Mouse (Mus musculus) common myeloid progenitor, adult 5-6 weeks (primary cell): Measurements from ENCODE around the gene Kalrn. TPM values are rescaled to one million over a fixed set of nuclear protein-coding genes. Genes with fewer than 3 reads are reported as not detected.
A peak's percentile ranks its signal among the peaks of the same experiment; 100 is the strongest.

Experiments used
- ATAC-seq: replicated peaks from 2 replicates; pipeline ENCODE4 v1.8.0; 2016; ENCODE audit warnings: low read depth, mild to moderate bottlenecking, moderate TSS enrichment, inconsistent platforms; ENCODE audit not compliant: poor library complexity, severe bottlenecking
- total RNA-seq: library from RNA; stranded (forward); fragments of 200-1000, 187-1606 nt; gene quantifications from 2 replicates; pipeline ENCODE4 v1.2.3, GENCODE M21; 2017

The Kalrn gene
- total RNA-seq, 1 experiment from 2014 or later = 7.3 TPM

- no peak for ATAC-seq
Observed at GRCm38 (mm10) chr16:34324735-34325134, 248.6 kb downstream of the Kalrn start.

GRCm38 (mm10) chr16:34323496-34323895 is 249.8 kb downstream of the Kalrn start:
- ATAC-seq = no peak

GRCm38 (mm10) chr16:34322546-34322945 is 250.8 kb downstream of the Kalrn start:
- peak; percentile 89 for ATAC-seq

- no peak for ATAC-seq
Observed at GRCm38 (mm10) chr16:34321066-34321790, 252.1 kb downstream of the Kalrn start.

GRCm38 (mm10) chr16:34320023-34320800 is 253.1 kb downstream of the Kalrn start:
- ATAC-seq = no peak

- ATAC-seq = no peak
Observed at GRCm38 (mm10) chr16:34317110-34317509, 256.2 kb downstream of the Kalrn start.

GRCm38 (mm10) chr16:34316253-34316652 is 257.1 kb downstream of the Kalrn start:
- no peak for ATAC-seq

- no peak for ATAC-seq
Observed at GRCm38 (mm10) chr16:34314071-34314470, 259.3 kb downstream of the Kalrn start.

GRCm38 (mm10) chr16:34311577-34311976 is 261.8 kb downstream of the Kalrn start:
- ATAC-seq = no peak

- ATAC-seq = no peak
Observed at GRCm38 (mm10) chr16:34310363-34310762, 263.0 kb downstream of the Kalrn start.

GRCm38 (mm10) chr16:34308324-34308723 is 265.0 kb downstream of the Kalrn start:
- no peak for ATAC-seq

- no peak for ATAC-seq
Observed at GRCm38 (mm10) chr16:34307458-34307857, 265.9 kb downstream of the Kalrn start.

GRCm38 (mm10) chr16:34305586-34305985 is 267.7 kb downstream of the Kalrn start:
- ATAC-seq = no peak

- peak; percentile 90 for ATAC-seq
Observed at GRCm38 (mm10) chr16:34303818-34304217, 269.5 kb downstream of the Kalrn start.

GRCm38 (mm10) chr16:34302503-34302902 is 270.8 kb downstream of the Kalrn start:
- ATAC-seq = no peak

- ATAC-seq = 0 out of 2 replicates have a peak, but pooled peaks have one; percentile 11
Observed at GRCm38 (mm10) chr16:34302063-34302462, 271.3 kb downstream of the Kalrn start.

GRCm38 (mm10) chr16:34299226-34299625 is 274.1 kb downstream of the Kalrn start:
- no peak for ATAC-seq

- no peak for ATAC-seq
Observed at GRCm38 (mm10) chr16:34297911-34298682, 275.2 kb downstream of the Kalrn start.

- 0 out of 2 replicates have a peak, but pooled peaks have one; percentile 45 for ATAC-seq
Observed at GRCm38 (mm10) chr16:34294568-34294967, 278.8 kb downstream of the Kalrn start.

- no peak for ATAC-seq
Observed at GRCm38 (mm10) chr16:34293675-34294074, 279.7 kb downstream of the Kalrn start.
